Comparison of ENCODE assay signal across 10 mouse cellular contexts in genomic region chr7:139467177-139467895, GRCm38 (mm10).
A peak's percentile ranks its signal among the peaks of the same experiment; 100 is the strongest.
DNase-seq lines count a peak whose midpoint lies in the region; ATAC-seq and TF ChIP-seq lines count a peak whose summit lies in the region.
"Had no signal": no experiment of that assay in that cellular context is flagged by ENCODE, and none has a peak within 500 bp of the region (broad histone marks: within the 10 kb centered on the region; RNA-seq: fewer than 3 reads in every experiment).

No protein-coding gene starts in this region.

- 50% methylated on average over 10 of the region's 10 CpGs for WGBS in kidney, embryonic 15.5 days
- WGBS in macrophage (ENCODE audit: missing documents), result 62% methylated on average over 10 of the region's 10 CpGs

- TF ChIP-seq CTCF in bone marrow macrophage, adult 2 months (IDR thresholded peaks at IDR 0.05; ENCODE audit: low read depth, low read length), result no peak

- H3K9me3 ChIP-seq in kidney, embryonic 15.5 days (replicated peaks), result no peaks in the 10 kb centered on the region
- H3K9me3 ChIP-seq: neural tube, embryonic 12.5 days had no signal

- no peaks in the 10 kb centered on the region for H3K36me3 ChIP-seq in kidney, embryonic 15.5 days
- H3K36me3 ChIP-seq in macrophage (ENCODE audit: inconsistent target), result no peaks in the 10 kb centered on the region
- H3K36me3 ChIP-seq: neural tube, embryonic 12.5 days had no signal

- no peaks in the 10 kb centered on the region for H3K79me2 ChIP-seq in macrophage (ENCODE audit: inconsistent target)

- no peak for DNase-seq in kidney, adult 11 months
- no peak for DNase-seq in frontal cortex, postnatal 10 days (ENCODE audit: low spot score in 2 of 2)
- no peak for DNase-seq in frontal cortex, postnatal 14 days (ENCODE audit: low spot score in 2 of 2)
- no peak for DNase-seq in gastrocnemius, postnatal 25 days
- DNase-seq: thymus, postnatal 4 days had no signal

- ATAC-seq in kidney, embryonic 15.5 days (replicated peaks; ENCODE audit: low FRiP score), result peak; percentile 19; the same call in 1 of the 2 replicates
- ATAC-seq in hematopoietic stem cell, adult 5-6 weeks (replicated peaks in 1 of 2; ENCODE audit: insufficient read depth in 1 of 2, low FRiP score in 2 of 2, low TSS enrichment in 1 of 2, low read depth in 1 of 2, poor library complexity in 2 of 2, severe bottlenecking in 2 of 2), result peak; percentile 33 to 40; a peak in 2 of 4 replicates

- no peak overlapping the region for H3K4me2 ChIP-seq in kidney, embryonic 15.5 days
- H3K4me2 ChIP-seq: neural tube, embryonic 12.5 days had no signal

- H3K4me3 ChIP-seq in kidney, embryonic 15.5 days (replicated peaks), result no peak overlapping the region
- H3K4me3 ChIP-seq in bone marrow macrophage, adult 2 months (ENCODE audit: insufficient read depth, low read length), result no peak overlapping the region
- H3K4me3 ChIP-seq in macrophage (ENCODE audit: inconsistent target), result no peak overlapping the region
- H3K4me3 ChIP-seq: neural tube, embryonic 12.5 days had no signal

- H3K27ac ChIP-seq in kidney, embryonic 15.5 days, result peak overlapping the region; percentile 73
- peak overlapping the region; percentile 6; the same call in 1 of the 2 replicates for H3K27ac ChIP-seq in bone marrow macrophage, adult 2 months (ENCODE audit: insufficient read depth, low read depth, low read length)
- H3K27ac ChIP-seq in macrophage, result peak overlapping the region; percentile 7; the same call in 1 of the 2 replicates
- H3K27ac ChIP-seq: neural tube, embryonic 12.5 days had no signal

- H3K27me3 ChIP-seq in kidney, embryonic 15.5 days, result no peaks in the 10 kb centered on the region
- H3K27me3 ChIP-seq: neural tube, embryonic 12.5 days had no signal

- peaks cover 34% of the 10 kb centered on the region for H3K4me1 ChIP-seq in kidney, embryonic 15.5 days
- H3K4me1 ChIP-seq in bone marrow macrophage, adult 2 months (ENCODE audit: control insufficient read depth, insufficient read depth, low read length), result peaks cover 27% of the 10 kb centered on the region

- no peak for TF ChIP-seq POLR2A in bone marrow macrophage, adult 2 months (IDR thresholded peaks at IDR 0.05; ENCODE audit: borderline replicate concordance, low read depth, low read length)

- no peak overlapping the region for H3K9ac ChIP-seq in kidney, embryonic 15.5 days
- H3K9ac ChIP-seq: neural tube, embryonic 12.5 days had no signal

Comparison
In these comparisons a context has a peak if more than half of its experiments do, and no peak if none do; other contexts are left out.
1. H3K27ac ChIP-seq: peak in every context shown above with its lines; median percentile 73 in kidney, embryonic 15.5 days; 7 in macrophage; 6 in bone marrow macrophage, adult 2 months.